Mouse (Mus musculus): ENCODE measurements around the gene Cyp4v3.

- TF ChIP-seq POLR2A (IDR thresholded peaks at IDR 0.05; ENCODE audit: insufficient read depth, low read length) (no peak), EP300 (IDR thresholded peaks at IDR 0.05; ENCODE audit: insufficient read depth, low read depth, low read length) (no peak), CTCF (IDR thresholded peaks at IDR 0.05; ENCODE audit: low read depth, low read length) (no peak)
Observed at GRCm38 (mm10) chr8:45358132-45358918, 25.3 kb upstream of the Cyp4v3 start.
